Mouse (Mus musculus) cerebellum, adult 2 months (tissue): ENCODE measurements at regions not wholly inside any gene's neighbourhood (a gene's known extent, or its start where the extent isn't known, plus 50 kb on each side); places are given as distances from the start of the nearest gene placed in this dataset.

ENCODE experiments used
- CTCF ChIP-seq: fragments of 200-500 bp; IDR thresholded peaks from 2 replicates; pipeline ENCODE4 v1.5.1; 2011; ENCODE audit warnings: low read depth, mild to moderate bottlenecking, control low read depth, low read length, moderate library complexity, borderline replicate concordance; ENCODE audit not compliant: insufficient read depth
- POLR2A ChIP-seq: fragments of 200-500 bp; IDR thresholded peaks from 2 replicates; pipeline ENCODE4 v1.6.1; 2011; ENCODE audit warnings: low read length, control low read depth, borderline replicate concordance; ENCODE audit not compliant: insufficient read depth

DNA sequence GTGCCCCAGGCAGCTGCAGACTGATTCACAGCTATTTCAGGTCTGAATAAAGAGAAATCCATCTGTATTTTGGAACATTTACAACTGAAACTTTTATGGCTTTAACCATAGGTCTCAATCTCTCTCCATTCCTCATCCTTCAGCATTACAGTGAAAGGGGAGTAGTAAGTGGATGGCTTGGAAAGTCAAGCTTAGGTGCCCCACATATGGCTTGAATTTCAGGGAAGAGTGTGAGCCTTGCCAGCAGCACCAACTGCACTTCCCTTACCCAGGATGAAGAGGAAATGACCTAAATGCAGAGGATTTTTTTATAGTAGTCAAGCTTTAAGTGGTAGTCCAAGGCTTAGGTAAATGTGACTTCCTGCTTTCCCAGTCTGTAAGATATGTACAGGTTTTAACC is 279.8 kb downstream of the Impad1 start:
- no peak for TF ChIP-seq CTCF
- TF ChIP-seq POLR2A = no peak
